Mouse (Mus musculus) bone marrow, adult 2 months (tissue): ENCODE results near the gene Foxp2.

Experiments used
- CTCF ChIP-seq: fragments of 200-500 bp; IDR thresholded peaks from 2 replicates; pipeline ENCODE4 v1.5.1; 2011; ENCODE audit warnings: low read length, control low read depth; ENCODE audit not compliant: control insufficient read depth, insufficient read depth
- POLR2A ChIP-seq: fragments of 200-500 bp; IDR thresholded peaks from 2 replicates; pipeline ENCODE4 v1.6.1; 2011; ENCODE audit warnings: low read depth, mild to moderate bottlenecking, control low read depth, low read length, borderline replicate concordance; ENCODE audit not compliant: control insufficient read depth

DNA sequence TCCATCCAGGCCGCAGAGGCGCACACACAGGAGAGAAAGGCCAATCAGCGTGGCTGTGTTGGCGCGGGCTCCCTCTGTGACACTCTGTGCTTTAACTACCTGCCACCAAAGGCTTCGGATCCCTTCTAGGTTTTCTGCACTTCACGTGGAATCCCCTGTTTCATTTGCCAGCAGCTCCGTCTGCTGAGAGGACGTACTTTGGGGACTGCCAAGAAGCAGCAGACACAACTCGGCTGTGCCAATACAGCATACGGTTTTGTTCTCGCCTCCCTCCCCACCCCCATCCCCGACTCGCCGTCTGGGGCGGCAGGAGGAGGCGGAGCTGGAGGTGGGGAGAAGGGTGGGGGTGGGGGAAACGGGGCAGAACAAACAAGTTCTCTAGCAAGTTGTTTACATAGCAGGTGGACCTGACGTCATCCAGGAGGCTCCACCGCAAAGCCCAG is 549 bp upstream of the Foxp2 start:
- TF ChIP-seq POLR2A, result no peak
- no peak for TF ChIP-seq CTCF
